Mouse (Mus musculus): ENCODE data around the gene Gm15737.
A peak's percentile ranks its signal among the peaks of the same experiment; 100 is the strongest.

Gene Gm15737

DNA sequence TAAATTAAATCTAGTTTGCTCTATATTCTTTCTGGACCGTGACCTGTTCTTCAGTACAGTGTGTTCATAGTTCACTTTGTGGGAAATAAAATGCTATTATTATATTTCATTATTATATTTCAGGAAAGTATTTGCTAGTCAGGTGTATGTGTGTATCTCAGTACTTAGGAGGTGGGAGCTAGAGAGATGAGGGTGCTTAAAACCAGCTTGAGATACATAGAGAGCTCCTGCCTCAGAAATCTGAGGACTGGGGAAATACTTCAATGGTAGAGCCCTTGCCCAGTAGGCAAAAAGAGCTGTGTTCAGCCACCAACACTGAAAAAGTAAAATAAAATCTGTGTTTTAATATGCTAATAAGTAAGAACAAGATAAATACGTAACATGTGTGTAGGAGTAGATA lies 6.2 kb downstream of the Gm15737 start:
- no peak for DNase-seq (ENCODE audit: low spot score)

DNA sequence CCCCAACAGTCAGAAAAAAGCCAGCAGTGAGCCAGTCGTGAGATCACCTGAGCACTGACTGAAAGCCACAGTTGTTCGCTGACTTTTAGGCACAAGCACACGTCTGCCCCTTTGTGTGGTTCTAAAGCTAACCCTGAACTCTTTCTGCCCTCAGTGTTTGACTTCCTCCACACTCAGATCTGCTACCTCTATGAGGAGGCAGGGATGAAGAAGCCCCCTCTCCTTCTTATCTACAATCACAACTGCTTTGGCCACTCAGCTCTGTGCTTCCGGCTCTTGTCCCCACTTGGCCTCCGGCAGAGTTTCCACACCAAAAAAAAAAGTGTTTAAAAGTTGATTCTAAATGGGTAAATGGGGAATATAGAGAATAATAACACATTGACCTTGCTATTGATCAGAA lies 7.0 kb downstream of the Gm15737 start:
- DNase-seq (ENCODE audit: low spot score), result no peak

- no peak for DNase-seq (ENCODE audit: low spot score)
Measured at GRCm38 (mm10) chr6:92877236-92877635, 8.1 kb downstream of the Gm15737 start.

DNA sequence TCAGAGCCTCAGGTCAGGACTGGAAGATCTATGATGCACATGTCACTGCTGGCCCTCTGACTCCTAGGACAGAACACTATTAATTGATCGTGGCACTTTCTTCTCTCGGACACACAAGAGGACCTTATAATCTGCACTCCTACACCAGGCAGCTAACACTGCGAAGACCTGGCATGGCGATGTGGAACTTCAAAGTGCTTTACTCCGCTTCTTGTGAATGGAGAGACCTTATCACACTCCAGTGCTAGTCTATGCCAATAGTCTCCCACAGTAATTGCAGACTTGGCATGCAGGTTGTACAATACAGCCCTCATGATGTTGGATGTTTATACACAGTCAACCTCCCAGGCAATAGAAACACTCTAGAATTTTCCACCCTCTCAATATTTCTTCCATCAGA lies 9.6 kb downstream of the Gm15737 start:
- no peak for DNase-seq (ENCODE audit: low spot score)

DNA sequence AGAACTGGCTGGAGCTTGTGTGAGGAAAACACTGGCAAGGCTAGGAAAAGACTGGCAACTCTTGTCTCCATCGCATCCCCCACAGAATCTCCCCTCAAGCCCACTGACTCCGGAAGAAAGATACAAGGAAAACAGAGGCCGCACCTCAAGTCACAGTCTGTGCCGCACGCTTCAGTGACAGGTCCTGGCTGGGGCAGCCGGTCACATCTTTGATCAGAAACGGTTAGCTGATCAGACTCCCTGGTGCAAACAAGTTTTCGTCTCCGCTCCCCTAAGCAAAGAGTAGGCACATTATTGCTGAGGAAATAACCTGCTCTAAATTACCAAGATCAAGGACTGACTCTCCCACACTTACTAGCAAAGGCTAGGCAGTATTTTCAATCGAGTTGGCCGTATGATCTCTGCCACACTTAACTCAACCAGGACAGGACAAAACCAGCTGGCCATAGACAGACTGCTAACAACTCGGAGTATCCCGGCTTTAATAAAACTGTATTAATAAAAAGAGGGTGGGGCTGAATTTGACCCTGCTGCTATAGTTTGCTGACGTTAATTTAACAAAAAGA lies 10.6 kb downstream of the Gm15737 start:
- no peak for DNase-seq (ENCODE audit: low spot score)

GRCm38 (mm10) chr6:92882446-92882845 lies 13.3 kb downstream of the Gm15737 start:
- no peak for DNase-seq (ENCODE audit: low spot score)

DNA sequence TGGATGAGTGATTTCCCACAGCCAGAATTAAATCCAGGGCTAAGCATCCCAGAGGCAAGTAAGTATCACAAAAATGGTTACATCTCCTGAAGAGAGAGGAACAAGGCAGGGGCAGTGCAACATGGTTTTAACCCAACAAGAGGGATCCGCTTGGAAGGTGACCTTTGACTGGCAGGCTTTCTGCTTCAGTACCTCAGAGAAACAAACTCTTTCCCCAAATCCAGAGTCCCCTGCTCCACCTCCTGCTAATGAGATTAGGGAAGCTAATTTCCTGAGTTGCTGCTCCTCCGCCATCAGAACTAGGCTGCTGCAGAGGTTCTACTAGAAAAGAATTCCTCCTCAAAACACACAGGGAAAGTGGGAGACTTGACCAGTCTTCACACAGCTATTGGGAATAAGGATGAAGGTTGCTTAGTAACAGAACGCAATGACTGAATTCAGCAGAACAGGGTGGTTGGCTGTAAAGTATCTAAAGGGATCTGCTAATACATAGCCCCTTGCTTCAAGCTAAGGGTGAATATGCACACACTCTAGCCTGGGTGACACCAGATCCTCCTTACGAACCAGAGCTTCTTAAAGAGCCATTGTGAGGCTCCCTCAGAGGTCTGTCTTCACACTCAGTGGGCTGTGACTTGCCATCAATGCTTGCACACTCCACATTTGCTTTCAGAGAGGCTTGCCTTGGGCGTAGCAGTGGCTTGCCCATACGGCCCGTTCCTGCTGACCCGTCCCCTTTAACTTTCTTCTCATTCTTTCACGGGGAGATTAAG lies 14.2 kb downstream of the Gm15737 start:
- DNase-seq (ENCODE audit: low spot score), result peak; percentile 33

DNA sequence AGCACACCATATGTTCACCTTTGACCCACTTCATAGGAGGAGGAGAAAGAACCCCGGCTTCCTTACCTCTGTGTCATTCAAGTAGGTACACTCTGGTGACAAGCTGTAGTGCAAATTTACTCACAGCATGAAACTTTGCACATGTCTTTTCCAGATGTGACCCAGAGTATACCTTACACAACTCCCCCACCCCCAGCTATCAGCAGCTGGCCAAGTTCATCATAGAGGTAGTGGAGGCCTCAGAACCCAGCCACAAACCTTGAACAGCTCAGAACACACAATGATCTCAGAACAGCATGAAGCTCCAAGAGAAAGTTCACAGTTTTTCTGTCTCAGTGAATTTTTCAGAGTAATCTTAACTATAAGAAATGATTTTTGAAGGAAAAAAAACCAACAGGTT lies 22.4 kb downstream of the Gm15737 start:
- DNase-seq (ENCODE audit: low spot score), result peak; percentile 37

DNA sequence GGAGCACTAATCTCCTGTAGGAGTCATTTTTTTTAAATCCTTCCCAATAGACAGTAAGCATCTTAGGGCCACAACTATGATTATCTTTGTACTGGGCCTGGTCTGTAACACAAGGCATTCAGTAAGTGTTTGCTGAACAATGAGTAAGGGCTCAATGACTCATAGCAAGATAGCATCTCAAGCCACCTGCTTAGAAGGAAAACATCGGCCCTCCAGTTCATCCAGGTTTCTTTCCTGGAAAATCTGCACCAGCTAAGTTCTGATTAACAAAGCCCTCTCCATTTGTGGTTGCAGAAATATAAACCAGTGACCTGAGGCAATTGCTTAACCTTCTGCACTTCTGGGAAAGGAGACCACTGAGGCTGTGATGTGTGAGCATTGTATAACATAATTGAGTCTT lies 34.9 kb downstream of the Gm15737 start:
- DNase-seq (ENCODE audit: low spot score), result no peak

DNA sequence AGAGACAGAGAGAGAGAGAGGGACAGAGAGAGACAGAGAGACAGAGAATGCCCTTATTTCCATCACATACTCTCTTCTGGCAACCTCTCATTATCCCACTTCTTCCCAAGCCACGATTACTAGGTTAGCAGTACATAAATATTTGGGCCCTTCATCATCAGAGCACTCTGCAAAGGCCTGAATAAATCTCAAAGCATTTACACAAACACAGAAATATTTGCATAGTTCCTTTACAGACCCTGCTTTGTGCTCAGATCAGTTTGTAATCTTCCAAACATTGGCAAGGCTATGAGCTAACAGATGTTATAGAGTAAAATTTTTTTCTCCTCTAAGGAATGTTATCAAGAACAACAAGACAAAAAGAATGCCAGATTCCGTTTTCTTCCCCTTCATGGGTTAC lies 35.3 kb downstream of the Gm15737 start:
- no peak for DNase-seq (ENCODE audit: low spot score)

GRCm38 (mm10) chr6:92905922-92906321 lies 36.8 kb downstream of the Gm15737 start:
- peak; percentile 67 for DNase-seq (ENCODE audit: low spot score)

GRCm38 (mm10) chr6:92909361-92909760 lies 40.2 kb downstream of the Gm15737 start:
- no peak for DNase-seq (ENCODE audit: low spot score)

GRCm38 (mm10) chr6:92910611-92911010 lies 41.5 kb downstream of the Gm15737 start:
- no peak for DNase-seq (ENCODE audit: low spot score)

DNA sequence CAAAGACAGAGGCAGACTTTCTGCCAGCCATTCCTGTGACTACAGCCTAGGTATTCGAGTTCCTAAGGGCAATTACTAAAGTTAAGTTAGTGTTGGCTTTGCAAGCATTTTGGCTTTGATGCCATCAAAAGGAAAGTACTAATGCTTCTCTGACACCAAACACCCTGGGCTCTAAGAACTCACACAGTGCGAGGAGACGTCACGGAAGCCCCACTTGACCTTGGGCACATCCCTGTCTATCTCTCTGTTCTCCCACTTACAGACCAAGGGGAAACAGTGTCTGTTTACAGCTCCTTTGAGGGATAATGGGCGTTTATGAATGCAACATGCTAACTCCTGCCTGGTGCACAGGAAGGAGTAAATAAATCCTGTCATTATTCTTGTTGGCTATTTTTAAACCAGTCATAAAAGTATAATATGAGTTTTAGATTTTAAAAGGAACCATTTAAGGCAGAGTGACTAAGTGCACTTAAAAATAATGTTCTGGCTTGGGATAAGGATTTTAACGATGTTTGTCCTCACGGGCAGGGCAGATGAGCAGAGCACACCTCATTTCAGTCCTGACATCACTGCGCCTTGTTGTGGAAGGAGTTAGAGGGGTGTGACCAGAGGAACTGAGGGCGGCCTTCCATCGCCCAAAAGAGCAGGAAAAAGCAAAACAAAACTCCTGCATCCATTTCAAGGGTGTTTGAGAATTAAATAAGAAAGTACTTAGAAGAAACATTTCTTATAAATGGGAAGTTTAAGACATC lies 52.0 kb downstream of the Gm15737 start:
- no peak for DNase-seq (ENCODE audit: low spot score)

DNA sequence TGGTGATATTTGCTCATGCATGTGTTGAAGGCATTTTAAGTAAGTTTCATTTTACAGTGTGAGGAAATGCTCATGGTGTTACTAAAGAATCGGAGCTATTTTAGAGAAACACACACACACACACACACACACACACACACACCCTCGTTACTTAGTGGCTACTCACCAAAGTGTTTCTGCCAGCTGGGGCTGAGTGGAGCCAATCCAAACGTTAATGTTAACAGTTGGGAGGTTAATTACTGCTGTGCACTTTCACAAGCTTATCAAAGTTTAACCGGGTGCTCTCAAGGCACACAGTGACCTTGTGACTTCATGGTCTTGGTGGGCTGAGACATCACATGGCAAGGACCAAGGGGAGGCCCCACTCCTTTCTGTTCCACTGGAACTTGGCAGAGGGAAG lies 52.7 kb downstream of the Gm15737 start:
- no peak for DNase-seq (ENCODE audit: low spot score)

DNA sequence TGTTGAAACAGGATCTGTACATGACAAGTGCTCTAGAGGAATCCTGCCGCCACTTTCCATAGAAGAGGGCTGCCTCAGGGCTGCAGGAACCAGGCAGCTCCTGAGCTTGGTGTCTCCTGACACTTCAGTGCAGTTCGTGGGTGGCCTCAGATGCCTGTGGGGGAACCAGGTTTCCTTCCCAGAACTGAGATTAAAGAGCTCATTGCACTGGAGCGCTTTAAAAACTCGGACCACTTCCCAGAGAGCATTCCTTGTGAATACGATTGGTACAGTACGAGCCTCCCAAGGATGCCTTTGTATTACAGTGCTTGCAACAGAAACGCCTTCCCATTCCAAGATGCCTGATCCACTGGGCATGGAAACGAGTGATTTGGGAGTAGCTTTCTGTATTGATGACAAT lies 55.4 kb downstream of the Gm15737 start:
- DNase-seq (ENCODE audit: low spot score), result no peak

GRCm38 (mm10) chr6:92928261-92928660 lies 59.1 kb downstream of the Gm15737 start:
- no peak for DNase-seq (ENCODE audit: low spot score)

Data from embryo, embryonic 10.5 days (tissue).